ENCODE assay signal across 9 mouse cellular contexts in genomic region chr5:37091171-37091628, GRCm38 (mm10). TPM values are rescaled to one million over a fixed set of nuclear protein-coding genes. Genes with fewer than 3 reads are reported as not detected.
DNase-seq lines count a peak whose midpoint lies in the region; ATAC-seq and TF ChIP-seq lines count a peak whose summit lies in the region.
"Had no signal": no experiment of that assay in that cellular context is flagged by ENCODE, and none has a peak within 500 bp of the region (broad histone marks: within the 10 kb centered on the region; RNA-seq: fewer than 3 reads in every experiment).

No protein-coding gene starts in this region.

- H3K4me3 ChIP-seq in layer of hippocampus, adult 2 months: peak overlapping the region; percentile 8; the same call in 1 of the 2 replicates
- peak overlapping the region; percentile 21 for H3K4me3 ChIP-seq in forebrain, postnatal 0 days (ENCODE audit: low read depth, low read length)
- H3K4me3 ChIP-seq in midbrain, embryonic 16.5 days (ENCODE audit: low read depth, low read length): peak overlapping the region; percentile 17; the same call in 1 of the 2 replicates
- H3K4me3 ChIP-seq: liver, embryonic 13.5 days had no signal

- intact Hi-C loops in left cerebral cortex, postnatal 25 days (cut with DNase I): no loop called here

- TF ChIP-seq CTCF in layer of hippocampus, adult 2 months (conservative IDR thresholded peaks at IDR 0.05): no peak
- peak; percentile 34 for TF ChIP-seq CTCF in forebrain, postnatal 0 days (IDR thresholded peaks at IDR 0.05; ENCODE audit: low read depth)

- peak overlapping the region; percentile 50 for H3K4me2 ChIP-seq in forebrain, postnatal 0 days (ENCODE audit: low read depth)
- H3K4me2 ChIP-seq in midbrain, embryonic 16.5 days (ENCODE audit: low read length): peak overlapping the region; percentile 56
- H3K4me2 ChIP-seq: liver, embryonic 13.5 days had no signal

- H3K27ac ChIP-seq in layer of hippocampus, adult 2 months: no peak overlapping the region
- H3K27ac ChIP-seq in forebrain, postnatal 0 days (ENCODE audit: low read depth, low read length): no peak overlapping the region
- H3K27ac ChIP-seq in midbrain, embryonic 16.5 days (ENCODE audit: low read length): no peak overlapping the region; the same call in 1 of the 2 replicates
- H3K27ac ChIP-seq: liver, embryonic 13.5 days had no signal

- 2% methylated on average over 47 of the region's 47 CpGs for WGBS in forebrain, postnatal 0 days
- WGBS in midbrain, embryonic 16.5 days: 1% methylated on average over 47 of the region's 47 CpGs

- peak; percentile 69 for ATAC-seq in forebrain, postnatal 0 days
- ATAC-seq in midbrain, embryonic 16.5 days: peak; percentile 66

- H3K9ac ChIP-seq in forebrain, postnatal 0 days: peak overlapping the region; percentile 44
- peak overlapping the region; percentile 62 for H3K9ac ChIP-seq in midbrain, embryonic 16.5 days (ENCODE audit: low read depth, low read length)
- H3K9ac ChIP-seq: liver, embryonic 13.5 days had no signal

- no peaks in the 10 kb centered on the region for H3K27me3 ChIP-seq in forebrain, postnatal 0 days (ENCODE audit: insufficient read depth, low read length)
- no peaks in the 10 kb centered on the region for H3K27me3 ChIP-seq in midbrain, embryonic 16.5 days (ENCODE audit: control insufficient read depth, insufficient read depth, low read depth, low read length)

- DNase-seq in layer of hippocampus, adult 2 months (ENCODE audit: low spot score in 2 of 2): no peak
- DNase-seq in layer of hippocampus, adult 9-10 months (ENCODE audit: low spot score): no peak
- DNase-seq in cerebellum, adult 11-12 months: peak; percentile 37
- peak; percentile 64 for DNase-seq in forebrain, postnatal 0 days
- DNase-seq in gastrocnemius, postnatal 25 days: no peak
- no peak for DNase-seq in left cerebral cortex, postnatal 25 days (ENCODE audit: low spot score in 2 of 2)
- no peak for DNase-seq in urinary bladder, postnatal 25 days (ENCODE audit: low spot score)
- DNase-seq: liver, embryonic 13.5 days had no signal

- H3K9me3 ChIP-seq in forebrain, postnatal 0 days (ENCODE audit: low read length): no peaks in the 10 kb centered on the region
- H3K9me3 ChIP-seq in midbrain, embryonic 16.5 days (replicated peaks; ENCODE audit: control insufficient read depth, low read length, poor library complexity, severe bottlenecking): no peaks in the 10 kb centered on the region
- H3K9me3 ChIP-seq: liver, embryonic 13.5 days had no signal

- no peaks in the 10 kb centered on the region for H3K4me1 ChIP-seq in forebrain, postnatal 0 days (ENCODE audit: insufficient read depth)
- peaks cover 11% of the 10 kb centered on the region for H3K4me1 ChIP-seq in midbrain, embryonic 16.5 days (ENCODE audit: control insufficient read depth, insufficient read depth, low read length)
- H3K4me1 ChIP-seq: liver, embryonic 13.5 days had no signal

- peaks cover 14% of the 10 kb centered on the region; the same call in 1 of the 2 replicates for H3K36me3 ChIP-seq in forebrain, postnatal 0 days (ENCODE audit: insufficient read depth)
- 0 out of 2 replicates have a peak, but pooled peaks cover 6% of the 10 kb centered on the region for H3K36me3 ChIP-seq in midbrain, embryonic 16.5 days (ENCODE audit: control insufficient read depth, insufficient read depth, low read length)
- H3K36me3 ChIP-seq: liver, embryonic 13.5 days had no signal

RNA-seq across cellular contexts. Expression of gene Gm1043, which starts 6.0 kb away (rescaled TPM):
- 10 to 100 TPM; 31.8 to 33.1 TPM for total RNA-seq in layer of hippocampus, adult 2 months (2021)
- 22.1 and 26.4 TPM in 2 replicates for total RNA-seq in forebrain, postnatal 0 days (2014; rRNA removed)
- 1.1 and 1.4 TPM in 2 replicates for polyA plus RNA-seq in forebrain, postnatal 0 days (2015; fragmentation: Nextera tagmentation; extraction: Ambion mirVana)
- polyA plus RNA-seq in midbrain, embryonic 16.5 days (2015; fragmentation: Nextera tagmentation; extraction: Ambion mirVana): 2.3 and 3.0 TPM in 2 replicates
- total RNA-seq in gastrocnemius, postnatal 25 days (2021): not detected
- total RNA-seq in left cerebral cortex, postnatal 25 days (2021): 10 to 100 TPM; 32.2 to 38.5 TPM
- polyA plus RNA-seq: liver, embryonic 13.5 days had no signal

Comparison
In these comparisons a context has a peak if more than half of its experiments do, and no peak if none do; other contexts are left out.
1. DNase-seq: peak in cerebellum, adult 11-12 months (single experiment) and forebrain, postnatal 0 days (single experiment); none in layer of hippocampus, adult 2 months (0 of 2), layer of hippocampus, adult 9-10 months (single experiment), gastrocnemius, postnatal 25 days (single experiment), left cerebral cortex, postnatal 25 days (0 of 2) and urinary bladder, postnatal 25 days (single experiment).
2. RNA of gene Gm1043, which starts 6.0 kb away (total RNA-seq): 32.2 to 38.5 TPM in left cerebral cortex, postnatal 25 days, 31.8 to 33.1 TPM in layer of hippocampus, adult 2 months and 22.1 to 26.4 TPM in forebrain, postnatal 0 days; not detected in gastrocnemius, postnatal 25 days; every median in the first group is over 10 times any median in the second.
3. Peak in every context shown above with its lines, with median percentiles within 50 percentile points of each other: H3K4me3 ChIP-seq.